Mouse (Mus musculus): ENCODE results near the gene Ccdc58. TPM values are rescaled to one million over a fixed set of nuclear protein-coding genes. Genes with fewer than 3 reads are reported as not detected.

Ccdc58 gene
- total RNA-seq, 2 experiments from 2014 or later = 93.2 to 149 TPM

Other genes with a start within 250 kb of the Ccdc58 start
- gene Parp14, start 200.1 kb upstream of the Ccdc58 start, total RNA-seq (2014; fragmentation: Nextera tagmentation) = 8.3 and 9.3 TPM in 2 replicates
- 8.4 and 13.8 TPM in 2 replicates for gene Parp14, start 200.1 kb upstream of the Ccdc58 start, total RNA-seq (2017)
- gene Parp9, start 133.2 kb upstream of the Ccdc58 start, total RNA-seq (2014; fragmentation: Nextera tagmentation) = 14.8 and 18.1 TPM in 2 replicates
- 28.3 and 40.9 TPM in 2 replicates for gene Parp9, start 133.2 kb upstream of the Ccdc58 start, total RNA-seq (2017)
- gene Dtx3l, start 132.5 kb upstream of the Ccdc58 start, total RNA-seq (2014; fragmentation: Nextera tagmentation) = 15.8 and 19.4 TPM in 2 replicates
- 22.1 and 23.0 TPM in 2 replicates for gene Dtx3l, start 132.5 kb upstream of the Ccdc58 start, total RNA-seq (2017)
- 50.3 and 58.3 TPM in 2 replicates for gene Kpna1, start 92.9 kb upstream of the Ccdc58 start, total RNA-seq (2014; fragmentation: Nextera tagmentation)
- gene Kpna1, start 92.9 kb upstream of the Ccdc58 start, total RNA-seq (2017) = 52.8 and 55.5 TPM in 2 replicates
- 6.6 and 8.3 TPM in 2 replicates for gene Wdr5b, start 30.5 kb upstream of the Ccdc58 start, total RNA-seq (2014; fragmentation: Nextera tagmentation)
- 9.2 and 9.3 TPM in 2 replicates for gene Wdr5b, start 30.5 kb upstream of the Ccdc58 start, total RNA-seq (2017)
- gene Fam162a, start 91 bp upstream of the Ccdc58 start, total RNA-seq (2014; fragmentation: Nextera tagmentation) = 205 and 208 TPM in 2 replicates
- gene Fam162a, start 91 bp upstream of the Ccdc58 start, total RNA-seq (2017) = 137 and 156 TPM in 2 replicates
- not detected in 2 replicates for gene Csta1, start 59.6 kb downstream of the Ccdc58 start, total RNA-seq (2014; fragmentation: Nextera tagmentation)
- not detected in 2 replicates for gene Csta1, start 59.6 kb downstream of the Ccdc58 start, total RNA-seq (2017)
- gene Stfa2l1, start 85.1 kb downstream of the Ccdc58 start, total RNA-seq (2014; fragmentation: Nextera tagmentation) = not detected in 2 replicates
- not detected in 2 replicates for gene Stfa2l1, start 85.1 kb downstream of the Ccdc58 start, total RNA-seq (2017)
- gene Gm5483, start 112.5 kb downstream of the Ccdc58 start, total RNA-seq (2014; fragmentation: Nextera tagmentation) = not detected in 2 replicates
- not detected in 2 replicates for gene Gm5483, start 112.5 kb downstream of the Ccdc58 start, total RNA-seq (2017)
- gene Gm5416, start 138.7 kb downstream of the Ccdc58 start, total RNA-seq (2014; fragmentation: Nextera tagmentation) = not detected in 2 replicates
- gene Gm5416, start 138.7 kb downstream of the Ccdc58 start, total RNA-seq (2017) = not detected in 2 replicates
- not detected in 2 replicates for gene 2010005H15Rik, start 149.8 kb downstream of the Ccdc58 start, total RNA-seq (2014; fragmentation: Nextera tagmentation)
- not detected in 2 replicates for gene 2010005H15Rik, start 149.8 kb downstream of the Ccdc58 start, total RNA-seq (2017)
- not detected in 2 replicates for gene Stfa1, start 205.3 kb downstream of the Ccdc58 start, total RNA-seq (2014; fragmentation: Nextera tagmentation)
- gene Stfa1, start 205.3 kb downstream of the Ccdc58 start, total RNA-seq (2017) = not detected in 2 replicates

Measured in megakaryocyte-erythroid progenitor cell, adult 5-6 weeks (primary cell).